Mouse (Mus musculus) bone marrow, adult 2 months (tissue): ENCODE measurements around the gene Mthfr. TPM values are rescaled to one million over a fixed set of nuclear protein-coding genes. Genes with fewer than 3 reads are reported as not detected.

Source experiments
- H3K27ac ChIP-seq: fragments of 200-500 bp; 2 replicates; pipeline ENCODE4 v1.5.1; 2012; ENCODE audit warnings: low read depth, mild to moderate bottlenecking, control low read depth, inconsistent platforms, low read length; ENCODE audit not compliant: control insufficient read depth, poor library complexity, insufficient read depth
- H3K4me1 ChIP-seq: fragments of 200-500 bp; 2 replicates; pipeline ENCODE4 v1.6.1; 2011; ENCODE audit warnings: low read length; ENCODE audit not compliant: control insufficient read depth, insufficient read depth
- H3K4me3 ChIP-seq: fragments of 200-500 bp; replicated peaks from 2 replicates; pipeline ENCODE3; 2011; ENCODE audit warnings: mild to moderate bottlenecking, low read depth, low read length, control low read depth; ENCODE audit not compliant: control insufficient read depth
- CTCF ChIP-seq: fragments of 200-500 bp; IDR thresholded peaks from 2 replicates; pipeline ENCODE4 v1.5.1; 2011; ENCODE audit warnings: low read length, control low read depth; ENCODE audit not compliant: control insufficient read depth, insufficient read depth
- POLR2A ChIP-seq: fragments of 200-500 bp; IDR thresholded peaks from 2 replicates; pipeline ENCODE4 v1.6.1; 2011; ENCODE audit warnings: low read depth, mild to moderate bottlenecking, control low read depth, low read length, borderline replicate concordance; ENCODE audit not compliant: control insufficient read depth
- WGBS: fragments of 180-500 bp; shearing (Covaris S2); methylation state at CpG from one replicate; pipeline ENCODE4 v1.1.7; 2018; 5-methylcytosine and 5-hydroxymethylcytosine counted together
- polyA plus RNA-seq: library from polyadenylated mRNA; stranded (reverse); fragments of >200 nt; gene quantifications from 2 replicates; pipeline ENCODE4 v1.2.4, GENCODE M21; 2011; ENCODE audit warnings: low replicate concordance; ENCODE audit not compliant: missing spikeins, insufficient read depth, insufficient read length

The Mthfr gene
- polyA plus RNA-seq, 1 experiment, result 9.6 TPM

DNA sequence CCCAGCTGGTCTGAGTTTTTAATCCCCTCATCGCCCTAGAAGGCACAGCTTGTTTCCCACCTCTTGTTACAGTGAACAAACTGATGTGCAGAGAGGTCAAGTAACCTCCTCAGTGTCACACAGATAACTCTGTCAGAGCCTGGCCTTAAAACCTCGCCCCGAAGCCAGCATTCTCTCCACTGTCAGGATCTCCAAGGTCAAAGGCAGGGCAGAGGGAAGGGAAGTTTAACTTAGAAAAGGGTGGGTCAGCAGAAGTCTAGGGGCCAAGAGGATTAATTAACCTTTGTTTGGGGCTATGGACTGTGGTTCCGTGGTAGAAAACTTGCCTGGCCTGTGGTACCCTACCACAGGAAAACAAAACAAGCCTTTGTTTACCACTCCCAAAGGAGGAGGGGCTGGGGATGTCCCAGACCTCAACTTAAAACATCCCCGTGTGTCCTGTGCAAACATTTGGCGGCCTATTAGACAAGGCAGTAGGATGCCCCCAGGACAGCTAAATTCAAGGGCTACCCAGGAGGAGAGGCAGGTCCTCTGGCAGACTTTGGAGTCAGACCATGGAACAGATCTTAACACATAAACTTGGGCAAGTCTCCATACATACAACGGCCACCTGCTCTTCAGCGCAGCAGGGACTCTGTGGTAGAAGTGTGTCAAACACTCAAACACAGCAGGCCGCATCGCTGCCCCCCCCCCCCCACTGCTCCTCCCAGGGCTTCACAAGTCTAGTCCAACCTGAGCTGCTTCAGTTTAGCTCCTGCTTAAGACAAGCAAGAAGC is 46.4 kb downstream of the Mthfr start:
- H3K27ac ChIP-seq, result no peak overlapping the region
- H3K4me1 ChIP-seq, result peaks cover 8% of the 10 kb centered on the region; the same call in 1 of the 2 replicates
- 40% methylated on average over 10 of the region's 10 CpGs for WGBS

DNA sequence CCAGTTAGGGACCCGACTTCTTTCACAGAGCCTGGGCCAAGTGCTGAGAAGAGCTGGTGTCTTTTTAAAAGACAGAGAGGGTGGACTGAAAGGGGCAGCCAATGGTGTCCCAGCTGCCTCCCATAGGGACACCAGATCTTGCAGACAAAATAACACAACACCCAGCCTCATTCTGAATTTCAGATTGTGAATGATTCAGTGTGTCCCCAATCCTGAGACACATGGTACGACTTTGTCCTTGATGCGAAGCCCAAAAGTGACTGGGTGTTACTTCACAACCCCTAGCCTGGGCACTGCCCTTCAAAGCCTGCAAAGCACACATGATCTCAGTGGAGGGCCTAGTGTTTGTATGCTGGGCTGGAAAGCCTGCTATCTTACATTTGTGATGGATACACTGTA is 47.0 kb downstream of the Mthfr start:
- Histone ChIP-seq H3K27ac (peak overlapping the region; percentile 19; the same call in 1 of the 2 replicates), H3K4me3 (peak overlapping the region; percentile 39), H3K4me1 (peaks cover 8% of the 10 kb centered on the region; the same call in 1 of the 2 replicates)
- 50% methylated on average over 3 of the region's 3 CpGs for WGBS
- TF ChIP-seq CTCF (no peak), POLR2A (no peak)

More for the DNA sequence above, 46.4 kb downstream of the Mthfr start:
- TF ChIP-seq POLR2A (no peak), CTCF (no peak)
- H3K4me3 ChIP-seq, result no peak overlapping the region

DNA sequence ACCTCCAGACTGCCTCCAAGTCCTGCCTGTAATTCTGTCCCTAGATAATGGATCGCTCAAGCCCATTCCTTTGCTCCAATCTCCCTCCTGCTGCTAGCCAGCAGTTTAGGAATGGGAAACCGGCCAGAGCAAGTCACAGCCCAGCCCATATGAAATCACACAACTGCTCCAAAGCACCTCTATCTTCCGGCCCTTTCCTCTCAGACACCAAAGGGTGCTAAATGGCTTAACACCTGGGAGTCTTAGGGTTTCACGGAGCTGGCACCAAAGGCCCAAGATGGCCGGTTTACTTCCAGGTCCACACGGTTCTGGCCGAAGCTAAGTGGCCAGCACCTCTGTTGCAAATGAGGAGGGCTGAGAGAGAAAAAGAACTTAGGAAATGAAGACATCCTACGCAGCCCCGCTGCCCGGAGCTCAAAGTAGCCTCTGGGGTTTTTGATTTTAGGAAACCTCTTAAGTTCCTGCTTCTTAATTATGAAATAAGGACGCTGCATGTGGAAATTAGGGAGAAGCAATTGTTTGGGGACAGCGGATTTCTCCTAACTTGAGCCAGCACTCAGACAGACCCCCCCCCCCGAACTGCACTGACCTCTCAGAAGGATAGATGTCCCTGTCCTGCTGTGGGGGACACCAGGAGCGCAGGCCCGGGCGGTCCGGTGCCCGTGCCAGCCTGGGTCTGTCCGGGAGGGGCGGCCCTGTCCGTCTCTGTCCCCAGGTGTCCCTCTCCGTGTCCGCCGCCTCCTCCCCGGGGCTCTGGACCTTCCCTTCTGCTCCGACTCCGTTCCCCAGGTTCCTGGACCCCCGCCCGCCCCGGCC is 48.4 kb downstream of the Mthfr start:
- H3K4me3 ChIP-seq, result peak overlapping the region; percentile 62
- H3K4me1 ChIP-seq, result peaks cover 8% of the 10 kb centered on the region; the same call in 1 of the 2 replicates
- H3K27ac ChIP-seq, result peak overlapping the region; percentile 58
- WGBS, result 3% methylated on average over 30 of the region's 30 CpGs
- no peak for TF ChIP-seq CTCF

DNA sequence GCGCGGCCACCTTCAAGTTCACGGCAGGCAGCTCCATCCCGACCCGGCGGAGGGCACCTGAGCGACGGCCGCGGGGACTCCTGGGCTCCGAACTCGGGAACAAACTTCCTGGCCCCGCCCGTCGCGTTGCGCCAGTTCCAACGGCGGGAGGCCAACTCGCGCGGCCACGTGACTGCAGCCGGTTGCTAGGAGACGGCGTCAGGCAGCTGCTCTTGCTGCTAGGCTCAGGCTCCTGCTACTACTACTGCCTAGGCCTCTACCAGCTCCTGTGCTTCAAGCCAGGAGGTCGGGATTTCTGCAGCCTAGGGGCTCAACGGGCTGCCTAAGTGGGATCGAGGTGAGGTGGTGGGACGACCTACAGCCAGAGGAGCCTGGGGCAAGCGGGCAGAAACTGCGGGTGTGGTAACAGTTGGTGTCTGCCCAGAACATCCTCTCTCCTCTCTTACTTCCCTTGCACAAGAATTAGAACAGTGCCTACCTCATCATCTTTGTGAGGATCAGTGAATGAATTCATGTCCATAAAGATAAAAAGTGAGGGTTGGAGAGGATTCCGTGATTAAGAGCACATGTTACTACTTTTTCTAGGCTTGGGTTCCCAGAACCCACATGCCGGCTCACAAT is 49.1 kb downstream of the Mthfr start, which contains the start of gene Agtrap:
TSS of gene Agtrap (minus strand) at position 125 of the 621 bp plus-strand sequence.
- Histone ChIP-seq H3K27ac (peak within 1 kb of the TSS; percentile 58), H3K4me1 (peaks cover 8% of the 10 kb centered on the region; the same call in 1 of the 2 replicates), H3K4me3 (peak within 1 kb of the TSS; percentile 62)
- WGBS, result 6% methylated on average over 34 of the region's 34 CpGs
- peak; percentile 50; the same call in 1 of the 2 replicates for TF ChIP-seq POLR2A
- no peak for TF ChIP-seq CTCF

DNA sequence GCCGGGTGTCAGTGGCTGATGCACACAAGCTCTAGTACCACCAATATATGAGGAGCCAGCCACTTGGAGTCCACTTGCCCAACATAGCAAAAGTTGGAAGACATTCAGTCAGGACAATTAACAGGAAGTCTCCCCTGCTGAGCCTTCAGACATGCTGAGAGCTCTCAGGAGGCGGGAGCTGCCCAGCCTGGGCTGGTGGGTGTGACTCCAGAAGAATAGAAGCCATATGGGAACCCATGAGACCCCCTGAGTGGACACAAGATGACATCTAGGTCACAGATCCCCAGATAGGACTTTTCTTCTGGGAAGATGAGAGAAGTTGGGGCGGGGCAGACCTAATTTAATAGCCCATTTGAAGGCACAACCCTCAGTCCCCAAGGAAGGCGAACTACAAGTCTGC is 50.3 kb downstream of the Mthfr start:
- no peak overlapping the region for H3K27ac ChIP-seq
- 82% methylated on average over 4 of the region's 4 CpGs for WGBS
- H3K4me1 ChIP-seq, result peaks cover 7% of the 10 kb centered on the region; the same call in 1 of the 2 replicates
- no peak for TF ChIP-seq CTCF
- TF ChIP-seq POLR2A, result no peak
- H3K4me3 ChIP-seq, result no peak overlapping the region

DNA sequence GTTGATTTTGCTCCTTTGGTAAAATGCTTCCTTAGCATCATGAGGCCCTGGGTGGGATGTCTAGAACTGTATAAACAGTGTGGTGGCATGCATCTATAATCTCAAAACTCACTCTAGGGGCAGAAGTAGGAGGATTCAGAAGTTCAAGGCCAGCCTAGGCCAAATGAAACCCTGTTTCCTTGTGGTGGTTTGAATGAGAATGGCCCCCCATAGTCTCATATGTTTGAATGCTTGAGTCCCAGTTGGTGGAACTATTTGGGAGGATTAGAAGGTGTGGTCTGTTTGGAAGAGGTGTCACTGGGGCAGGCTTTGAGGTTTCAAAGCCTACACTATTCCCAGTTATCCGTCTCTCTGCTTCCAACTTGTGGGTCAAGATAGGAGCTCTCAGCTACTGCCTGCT is 52.3 kb downstream of the Mthfr start:
- WGBS, result 88% methylated on average over 1 of the region's 1 CpGs
- TF ChIP-seq POLR2A (no peak), CTCF (no peak)
- Histone ChIP-seq H3K4me3 (no peak overlapping the region), H3K4me1 (peaks cover 3% of the 10 kb centered on the region; the same call in 1 of the 2 replicates), H3K27ac (no peak overlapping the region)

DNA sequence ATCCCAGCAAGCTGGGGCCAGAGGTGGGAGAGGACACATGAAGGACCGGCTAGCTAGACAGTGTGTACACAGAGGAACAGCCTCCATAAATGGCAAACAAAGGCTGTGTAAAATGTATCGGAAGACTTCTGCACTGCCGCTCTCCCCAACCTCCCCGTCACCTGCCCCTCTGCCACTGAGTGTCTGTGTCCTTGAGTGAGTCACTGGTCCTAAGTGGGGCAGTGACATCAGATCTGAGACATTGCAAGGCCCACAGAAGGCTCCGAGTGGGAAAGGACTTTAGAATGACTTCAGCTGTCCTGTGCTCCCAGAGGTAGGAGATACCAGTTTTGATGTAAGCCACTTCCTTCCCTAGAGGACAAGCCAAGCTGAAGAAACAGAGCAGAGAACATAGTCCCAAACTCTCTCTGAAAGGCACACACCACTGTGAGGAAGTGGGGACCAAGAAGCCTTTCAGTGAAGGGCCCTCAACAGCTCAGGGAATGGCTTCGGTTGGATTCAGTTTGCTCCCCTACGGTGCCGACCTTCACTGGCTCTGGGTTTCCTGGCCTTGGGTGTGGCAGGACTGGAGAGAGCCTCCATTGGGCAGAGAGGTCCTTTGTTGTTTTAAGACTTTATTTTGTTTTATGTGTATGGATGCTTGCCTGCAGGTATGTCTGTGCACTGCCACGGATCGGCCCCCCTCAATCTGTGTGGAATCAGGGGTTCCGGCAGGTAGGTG is 53.8 kb downstream of the Mthfr start:
- H3K4me3 ChIP-seq, result no peak overlapping the region
- H3K4me1 ChIP-seq, result peaks cover 3% of the 10 kb centered on the region; the same call in 1 of the 2 replicates
- H3K27ac ChIP-seq, result no peak overlapping the region
- no peak for TF ChIP-seq CTCF
- no peak for TF ChIP-seq POLR2A
- WGBS, result 77% methylated on average over 11 of the region's 11 CpGs
